Mouse (Mus musculus) adrenal gland, postnatal 4 days (tissue): ENCODE measurements around the gene Dap3. TPM values are rescaled to one million over a fixed set of nuclear protein-coding genes. Genes with fewer than 3 reads are reported as not detected.
"Not testable (repeated sequence)": the region's sequence is repeated elsewhere in the genome, so short reads cannot be mapped to it uniquely, and the experiment has no call there.

Experiments
- DNase-seq, 2 experiments: peaks; one replicate each; pipeline ENCODE4 v3.0.0; 2021 to 2022; ENCODE audit warnings: low spot score in 2 of 2, mixed read lengths in 2 of 2
- total RNA-seq, 2 experiments: library from RNA; stranded (reverse); gene quantifications; 2 replicates each; pipeline ENCODE4 v1.2.3; 2021

The Dap3 gene
- total RNA-seq, 2 experiments from 2014 or later, result 115 to 118 TPM

DNA sequence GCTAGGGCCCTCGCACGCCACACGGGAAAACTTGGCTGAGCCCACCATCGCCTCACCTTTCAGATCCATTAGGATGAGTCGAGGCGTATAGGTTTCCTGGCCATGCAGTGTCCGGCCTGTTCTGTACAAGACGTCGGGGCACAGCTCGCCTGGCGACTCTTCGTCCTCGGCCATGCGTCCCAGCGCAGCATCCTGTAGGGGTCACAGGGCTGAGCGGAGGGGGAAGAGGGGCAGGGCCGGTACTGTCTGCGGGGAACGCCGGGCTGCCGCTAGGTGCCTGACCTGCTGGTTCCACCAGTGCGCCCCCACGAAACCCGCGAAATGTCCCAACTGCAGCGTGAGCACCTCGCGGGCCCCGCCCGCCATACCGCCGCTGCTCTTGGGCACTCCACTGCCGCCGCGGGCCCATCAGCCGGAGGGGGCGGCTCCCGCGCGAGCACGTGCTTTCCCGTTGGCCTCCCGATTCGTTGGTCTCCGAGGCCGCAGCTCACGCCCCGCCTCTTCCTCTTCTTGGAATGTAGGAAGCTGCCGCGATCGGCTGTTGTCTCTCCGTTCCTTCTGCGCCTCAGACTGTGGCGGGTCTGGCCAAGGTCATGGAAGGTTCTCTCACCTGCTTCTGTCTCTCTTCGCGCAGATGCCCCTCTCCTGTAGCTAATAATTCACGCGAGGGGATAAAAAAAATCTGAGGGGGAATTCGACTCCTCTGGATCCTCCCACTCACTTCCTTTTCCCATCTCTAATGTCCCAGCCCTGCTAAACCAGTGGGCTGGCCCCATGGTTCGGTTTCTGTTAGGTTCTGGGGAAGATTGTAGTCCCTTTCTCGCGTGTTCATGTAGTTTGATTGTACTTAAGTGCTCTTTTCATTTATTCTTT, 37.2 kb downstream of the Dap3 start, which contains the start of gene Msto1:
Gene Msto1, minus strand, starts transcription at position 489 of the 873 bp plus-strand sequence.
- peak; percentile 74 to 86 for DNase-seq

DNA sequence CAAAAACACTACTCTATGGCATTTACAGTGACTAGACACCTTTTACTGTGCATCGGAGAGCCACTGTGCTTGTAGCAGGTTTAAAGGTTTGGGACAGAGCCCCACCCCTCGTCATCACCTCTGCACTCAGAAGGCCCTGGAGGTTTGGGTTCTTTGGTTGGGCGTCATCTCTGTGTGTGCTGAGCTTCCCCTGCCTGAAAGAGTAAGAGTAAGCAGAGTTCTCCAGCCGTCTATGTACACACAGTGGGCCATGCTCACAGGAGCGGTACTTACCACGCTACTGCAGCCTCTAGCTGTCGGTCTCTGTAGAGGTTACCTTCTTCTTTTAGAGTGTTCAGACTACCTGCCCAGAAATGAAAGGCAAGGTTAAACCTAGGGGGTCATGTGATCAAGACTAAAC, 38.4 kb downstream of the Dap3 start:
- no peak for DNase-seq

DNA sequence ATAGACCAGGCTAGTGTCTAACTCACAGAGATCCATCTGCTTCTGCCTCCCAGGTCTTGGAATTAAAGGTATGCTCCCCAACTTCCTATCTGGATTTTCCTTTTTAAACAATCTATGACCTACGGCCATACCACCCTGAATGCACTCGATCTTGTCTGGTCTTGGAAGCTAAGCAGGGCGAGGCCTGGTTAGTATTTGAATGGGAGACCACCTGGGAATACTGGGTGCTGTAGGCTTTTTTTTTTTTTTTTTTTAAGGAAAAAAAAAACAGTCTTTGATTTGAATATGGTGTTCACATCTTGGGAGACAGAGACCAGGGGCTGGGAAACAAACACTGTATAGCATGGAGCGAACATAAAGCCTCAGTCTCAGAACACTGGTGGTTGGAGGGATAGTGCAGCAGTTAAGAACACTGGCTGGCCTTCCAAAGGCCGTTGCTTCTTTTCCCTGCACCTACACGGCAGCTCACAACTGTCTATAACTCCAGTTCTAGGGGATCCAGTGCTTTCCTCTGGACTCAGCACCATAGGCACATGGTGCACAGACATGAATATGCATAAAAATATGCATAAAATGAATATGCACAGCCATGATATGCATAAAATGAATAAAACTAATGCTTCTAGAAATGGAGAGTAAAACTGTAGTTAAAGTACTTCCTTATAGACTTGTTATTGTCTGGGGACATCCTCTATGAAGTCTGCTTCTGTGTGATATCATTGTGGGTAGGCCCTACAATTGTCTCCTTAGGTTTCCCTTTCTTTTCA, 44.4 kb downstream of the Dap3 start:
- DNase-seq, result no peak

DNA sequence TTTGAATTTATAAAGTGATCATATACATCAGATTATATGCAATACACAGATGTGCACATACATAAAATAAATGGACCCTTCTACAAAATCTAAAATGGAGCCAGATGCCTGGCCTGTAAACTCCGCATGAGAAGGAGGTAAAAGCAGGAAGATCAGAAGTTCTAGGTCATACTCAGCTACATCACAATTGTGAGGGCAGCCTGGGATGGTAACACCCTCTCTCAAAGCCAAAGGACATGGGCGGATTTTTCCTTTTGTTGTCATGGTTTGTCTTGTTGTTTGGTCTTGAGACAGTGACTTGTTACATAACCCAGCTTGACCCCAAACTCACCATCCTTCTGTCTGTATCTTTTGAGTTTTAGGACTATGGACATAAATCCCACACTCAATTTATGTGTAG, 45.2 kb downstream of the Dap3 start:
- no peak for DNase-seq

DNA sequence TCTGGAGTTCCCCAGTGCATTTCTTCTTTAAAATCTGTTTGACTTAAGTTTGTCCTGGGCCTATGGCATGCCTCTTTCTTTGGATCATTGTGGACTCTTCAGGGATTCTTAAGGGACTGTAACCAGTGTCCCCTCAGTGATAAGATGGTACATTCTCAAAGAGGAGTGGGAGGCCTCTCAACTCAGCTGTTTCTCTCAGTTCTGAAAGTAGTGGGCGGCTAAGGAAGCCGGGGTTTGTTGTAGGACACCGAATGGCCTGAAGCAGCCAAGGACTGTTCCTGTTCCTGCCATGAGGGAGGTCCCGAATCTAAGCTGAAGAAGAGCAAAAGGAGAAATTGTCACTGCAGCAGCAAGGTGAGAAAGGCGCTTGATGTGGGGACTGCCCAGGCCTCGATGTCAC, 45.8 kb downstream of the Dap3 start:
- DNase-seq, result no peak

DNA sequence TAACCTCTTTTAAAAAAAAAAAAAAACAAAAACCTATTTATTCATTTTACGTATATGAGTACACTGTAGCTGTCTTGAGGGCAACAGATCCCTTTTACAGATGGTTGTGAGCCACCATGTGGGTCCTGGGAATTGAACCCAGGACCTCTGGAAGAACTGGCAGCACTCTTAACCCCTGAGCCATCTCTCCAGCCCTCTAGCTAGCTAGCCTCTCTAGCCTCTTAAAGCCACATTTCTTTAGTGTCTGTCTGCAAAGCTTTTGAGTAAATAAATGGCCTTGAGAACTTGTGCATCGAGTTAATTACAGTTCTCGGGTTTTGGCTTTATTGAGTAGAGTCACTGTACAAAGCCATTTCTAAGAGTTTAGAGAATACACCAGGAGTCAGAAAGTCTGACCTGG, 46.2 kb downstream of the Dap3 start:
- DNase-seq, result no peak

DNA sequence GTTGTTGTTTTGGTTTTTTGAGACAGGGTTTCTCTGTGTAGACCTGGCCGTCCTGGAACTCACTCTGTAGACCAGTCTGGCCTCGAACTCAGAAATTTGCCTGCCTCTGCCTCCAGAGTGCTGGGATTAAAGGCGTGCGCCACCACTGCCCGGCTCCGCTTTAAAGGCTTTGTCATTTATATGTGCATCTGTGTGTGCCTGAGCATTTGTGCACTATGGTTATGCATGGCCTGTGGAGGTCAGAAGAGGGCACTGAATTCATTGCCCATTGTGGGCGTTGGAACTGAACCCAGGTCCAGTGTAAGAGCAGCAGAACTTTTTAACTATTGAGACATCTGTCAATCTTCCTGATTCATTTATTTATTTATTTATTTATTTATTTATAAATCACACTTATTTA, 58.0 kb downstream of the Dap3 start:
- DNase-seq, result not testable (repeated sequence)

DNA sequence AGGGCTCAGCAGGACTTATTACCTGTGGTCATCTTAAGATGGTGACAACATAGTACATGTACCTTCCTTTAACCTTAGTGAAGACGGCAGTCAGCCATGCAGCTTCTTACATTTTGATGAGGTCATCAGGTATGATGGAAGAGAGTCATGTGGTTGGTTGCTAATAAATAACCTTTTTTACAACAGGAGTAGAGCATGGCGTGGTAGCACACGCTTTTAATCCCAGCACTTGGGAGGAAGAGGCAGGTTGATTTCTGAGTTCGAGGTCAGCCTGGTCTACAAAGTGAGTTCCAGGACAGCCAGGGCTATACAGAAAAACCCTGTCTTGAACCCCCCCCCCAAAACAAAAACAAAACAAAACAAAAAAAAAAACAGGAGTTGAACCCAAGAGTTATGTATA, 68.4 kb downstream of the Dap3 start:
- DNase-seq, result not testable (repeated sequence)

Other genes with a start within 250 kb of the Dap3 start
- gene Rit1, start 234.3 kb downstream of the Dap3 start, total RNA-seq, result 10 to 100 TPM; 53.4 to 54.0 TPM
- gene Syt11, start 176.0 kb downstream of the Dap3 start, total RNA-seq, result 10 to 100 TPM; 23.6 to 29.5 TPM
- gene Gon4l, start 116.0 kb downstream of the Dap3 start, total RNA-seq, result 10 to 100 TPM; 36.4 to 40.5 TPM
- gene Msto1, start 37.2 kb downstream of the Dap3 start, total RNA-seq, result 10 to 100 TPM; 37.1 to 39.5 TPM
- 10 to 100 TPM; 47.3 to 51.6 TPM for gene Ash1l, start 559 bp downstream of the Dap3 start, total RNA-seq
- gene Rusc1, start 142.1 kb upstream of the Dap3 start, total RNA-seq, result 10 to 100 TPM; 21.9 to 27.4 TPM
- gene Gm43738, start 149.9 kb upstream of the Dap3 start, total RNA-seq, result not detected
- 10 to 100 TPM; 79.4 to 85.0 TPM for gene Fdps, start 150.8 kb upstream of the Dap3 start, total RNA-seq
- 10 to 100 TPM; 11.2 to 24.5 TPM for gene Pklr, start 185.0 kb upstream of the Dap3 start, total RNA-seq
- 10 to 100 TPM; 15.0 to 17.8 TPM for gene Hcn3, start 209.0 kb upstream of the Dap3 start, total RNA-seq
- gene Clk2, start 213.6 kb upstream of the Dap3 start, total RNA-seq, result 100 to 1,000 TPM; 103 TPM
- gene Scamp3, start 226.3 kb upstream of the Dap3 start, total RNA-seq, result 100 to 1,000 TPM; 114 to 122 TPM
- gene Fam189b, start 232.0 kb upstream of the Dap3 start, total RNA-seq, result 10 to 100 TPM; 27.2 to 34.1 TPM